Mouse (Mus musculus) midbrain, embryonic 16.5 days (tissue): ENCODE measurements around the gene Ak9. TPM values are rescaled to one million over a fixed set of nuclear protein-coding genes. Genes with fewer than 3 reads are reported as not detected.

Source experiments
- ATAC-seq: fragments of 200-750 bp; cut with Nextera tagmentation; 2 replicates; pipeline ENCODE4 v1.8.0; 2017; ENCODE audit warnings: moderate TSS enrichment
- H3K27ac ChIP-seq: fragments of 300-500 bp; sonication (generic); 2 replicates; pipeline ENCODE4 v1.5.1; 2014; ENCODE audit warnings: mild to moderate bottlenecking, low read length, mixed read lengths
- H3K27me3 ChIP-seq: fragments of 300-500 bp; sonication (generic); 2 replicates; pipeline ENCODE4 v1.6.1; 2014; ENCODE audit warnings: low read depth, low read length, mixed read lengths; ENCODE audit not compliant: control insufficient read depth, insufficient read depth
- H3K36me3 ChIP-seq: fragments of 300-500 bp; sonication (generic); 2 replicates; pipeline ENCODE4 v1.6.1; 2014; ENCODE audit warnings: mild to moderate bottlenecking, low read length, moderate library complexity, mixed read lengths; ENCODE audit not compliant: control insufficient read depth, insufficient read depth
- H3K4me1 ChIP-seq: fragments of 300-500 bp; sonication (generic); 2 replicates; pipeline ENCODE4 v1.6.1; 2014; ENCODE audit warnings: mild to moderate bottlenecking, low read length, mixed read lengths; ENCODE audit not compliant: control insufficient read depth, insufficient read depth
- H3K4me2 ChIP-seq: fragments of 300-500 bp; sonication (generic); 2 replicates; pipeline ENCODE4 v1.6.1; 2014; ENCODE audit warnings: mild to moderate bottlenecking, low read length, mixed read lengths
- H3K4me3 ChIP-seq: fragments of 300-500 bp; sonication (generic); 2 replicates; pipeline ENCODE4 v1.5.1; 2014; ENCODE audit warnings: low read depth, mild to moderate bottlenecking, low read length, moderate library complexity, mixed read lengths
- H3K9ac ChIP-seq: fragments of 300-500 bp; sonication (generic); 2 replicates; pipeline ENCODE4 v1.6.1; 2014; ENCODE audit warnings: low read depth, low read length, mixed read lengths
- H3K9me3 ChIP-seq: fragments of 300-500 bp; sonication (generic); replicated peaks from 2 replicates; pipeline ENCODE4 v1.6.1; 2014; ENCODE audit warnings: mild to moderate bottlenecking, low read length, mixed read lengths; ENCODE audit not compliant: control insufficient read depth, poor library complexity, severe bottlenecking
- WGBS: fragments of 180-500 bp; shearing (Covaris S2); extraction: QIAGEN DNeasy Blood & Tissue Kit; methylation state at CpG from one replicate; pipeline ENCODE4 v1.1.7; 2014; 5-methylcytosine and 5-hydroxymethylcytosine counted together
- polyA plus RNA-seq: library from polyadenylated mRNA; unstranded; fragments of >200 nt; fragmentation: Nextera tagmentation; extraction: Ambion mirVana; gene quantifications from 2 replicates; pipeline ENCODE4 v1.2.1, GENCODE M21; 2015

The Ak9 gene
- polyA plus RNA-seq, 1 experiment from 2014 or later = 0.28 TPM

DNA sequence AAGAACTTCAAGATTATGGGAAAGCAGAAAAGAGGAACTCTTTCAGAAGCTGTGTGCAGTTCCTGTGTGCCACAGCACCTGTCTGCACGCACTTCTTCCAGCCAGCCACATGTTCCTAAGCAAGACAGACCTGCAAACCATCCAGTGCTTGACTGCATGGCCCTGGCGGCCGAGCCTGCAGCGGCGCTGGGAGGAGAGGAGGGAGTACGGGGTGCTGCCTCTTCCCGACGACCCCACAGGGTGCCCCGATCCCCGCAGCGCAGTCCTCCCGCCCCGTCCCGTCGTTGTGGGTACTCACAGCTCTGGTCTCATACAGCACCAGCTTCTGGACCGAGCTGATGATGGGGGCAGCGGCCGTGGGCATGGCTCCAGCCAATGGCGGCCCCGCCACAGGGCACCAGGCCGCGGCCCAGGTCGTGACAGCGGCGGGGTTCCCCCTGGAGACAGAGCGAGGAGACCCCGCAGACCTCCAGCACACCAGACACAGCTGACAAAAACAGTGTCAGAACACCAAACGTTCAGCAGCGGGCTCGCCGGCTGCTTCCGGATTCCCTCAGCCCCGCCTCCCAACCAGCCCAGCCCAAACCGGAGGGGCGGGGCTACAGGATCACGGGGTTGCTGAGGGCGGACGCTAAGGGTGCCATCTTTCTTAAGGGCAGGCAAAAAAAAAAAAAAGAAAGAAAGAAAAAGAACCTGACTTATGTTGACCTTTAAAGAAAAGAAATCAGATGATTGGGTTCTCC is 920 bp upstream of the Ak9 start, which contains the start of gene Fig4:
TSS of gene Fig4 (minus strand) at position 572 of the 743 bp plus-strand sequence.
- H3K4me3 ChIP-seq = peak within 1 kb of the TSS; percentile 95
- peak within 1 kb of the TSS; percentile 96 for H3K4me2 ChIP-seq
- no peaks in the 10 kb centered on the region for H3K9me3 ChIP-seq
- peak; percentile 94 for ATAC-seq
- peak within 1 kb of the TSS; percentile 91 for H3K9ac ChIP-seq
- no peaks in the 10 kb centered on the region for H3K27me3 ChIP-seq
- peaks cover 12% of the 10 kb centered on the region for H3K4me1 ChIP-seq
- WGBS = under 1% methylated on average over 38 of the region's 38 CpGs
- H3K36me3 ChIP-seq = no peaks in the 10 kb centered on the region
- H3K27ac ChIP-seq = peak within 1 kb of the TSS; percentile 89

DNA sequence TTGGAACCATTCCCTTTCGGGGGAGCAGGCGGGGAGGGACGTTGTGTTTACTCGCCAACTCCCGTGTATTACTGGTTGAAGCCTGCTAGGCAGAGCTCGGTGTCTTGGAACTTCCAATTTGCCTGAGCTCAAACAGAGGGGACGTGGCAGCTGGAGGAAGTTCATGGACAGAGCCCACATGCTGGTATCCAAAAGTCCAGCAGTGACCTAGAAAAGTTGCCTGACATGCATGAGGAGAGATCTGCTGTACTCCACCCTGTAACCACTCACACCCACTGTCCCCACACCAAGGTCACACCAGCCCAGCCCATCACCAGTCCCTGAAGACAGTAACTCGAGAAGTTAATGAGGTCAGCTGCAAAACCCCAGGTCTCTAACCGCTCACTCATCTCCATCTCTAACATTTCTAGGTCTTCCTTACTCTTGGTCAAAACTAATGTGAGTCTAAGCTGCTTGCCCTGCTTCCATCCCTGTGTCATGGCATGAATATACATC is 1.2 kb downstream of the Ak9 start:
- H3K36me3 ChIP-seq = no peaks in the 10 kb centered on the region
- 82% methylated on average over 9 of the region's 9 CpGs for whole genome bisulfite sequencing
- H3K9me3 ChIP-seq = no peaks in the 10 kb centered on the region
- H3K27ac ChIP-seq = no peak overlapping the region
- no peak overlapping the region for H3K9ac ChIP-seq
- H3K4me2 ChIP-seq = no peak overlapping the region
- H3K4me3 ChIP-seq = no peak overlapping the region
- no peaks in the 10 kb centered on the region for H3K27me3 ChIP-seq
- no peak for ATAC-seq
- H3K4me1 ChIP-seq = peaks cover 12% of the 10 kb centered on the region

DNA sequence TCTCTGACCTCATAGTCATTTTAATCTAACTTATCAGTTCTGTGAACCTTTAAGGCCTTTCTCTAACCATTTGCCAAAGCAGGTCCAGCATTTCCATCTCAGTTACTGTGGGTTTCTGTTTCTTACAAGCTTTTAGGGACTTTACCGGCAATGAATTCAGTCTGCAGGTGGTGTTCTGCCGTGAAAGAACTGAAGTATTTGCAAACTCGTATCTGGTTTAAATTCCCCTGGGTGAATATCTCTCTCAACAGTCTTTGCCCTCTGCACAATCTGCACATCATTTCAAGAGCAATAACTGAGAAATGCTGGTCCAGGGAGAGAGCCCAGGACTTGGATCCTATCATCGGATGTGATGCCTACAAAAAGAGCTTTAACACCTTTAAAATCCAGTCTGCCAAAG is 4.4 kb downstream of the Ak9 start:
- Histone ChIP-seq H3K4me2 (no peak overlapping the region), H3K4me3 (no peak overlapping the region), H3K9ac (no peak overlapping the region), H3K27ac (no peak overlapping the region), H3K36me3 (no peaks in the 10 kb centered on the region), H3K27me3 (no peaks in the 10 kb centered on the region), H3K4me1 (peaks cover 2% of the 10 kb centered on the region; the same call in 1 of the 2 replicates), H3K9me3 (no peaks in the 10 kb centered on the region)
- no peak for ATAC-seq
- 90% methylated on average over 4 of the region's 4 CpGs for WGBS

DNA sequence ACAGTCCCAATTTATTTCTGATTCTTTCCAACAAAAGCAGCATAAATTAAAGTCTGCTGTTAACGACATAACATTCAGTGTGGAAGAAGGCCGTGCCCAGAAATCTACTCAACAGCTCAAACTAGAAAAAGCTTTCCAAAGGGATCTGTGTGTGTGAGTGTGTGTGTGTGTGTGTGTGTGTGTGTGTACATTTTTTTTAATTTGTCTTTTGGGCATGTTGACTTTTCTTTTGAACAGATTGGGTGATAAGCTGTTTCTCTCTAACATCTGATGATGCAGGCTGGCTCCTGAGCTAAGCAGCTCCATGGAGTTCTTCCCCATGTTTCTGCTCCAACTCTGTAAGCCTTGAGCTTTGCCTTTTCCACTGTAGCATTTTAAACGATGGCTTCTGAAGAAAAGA is 12.1 kb downstream of the Ak9 start:
- H3K4me2 ChIP-seq = no peak overlapping the region
- no peak overlapping the region for H3K9ac ChIP-seq
- H3K27ac ChIP-seq = no peak overlapping the region
- H3K4me3 ChIP-seq = no peak overlapping the region
- no peaks in the 10 kb centered on the region for H3K9me3 ChIP-seq
- ATAC-seq = no peak
- H3K4me1 ChIP-seq = no peaks in the 10 kb centered on the region
- H3K27me3 ChIP-seq = no peaks in the 10 kb centered on the region
- WGBS = 80% methylated on average over 3 of the region's 3 CpGs
- no peaks in the 10 kb centered on the region for H3K36me3 ChIP-seq

DNA sequence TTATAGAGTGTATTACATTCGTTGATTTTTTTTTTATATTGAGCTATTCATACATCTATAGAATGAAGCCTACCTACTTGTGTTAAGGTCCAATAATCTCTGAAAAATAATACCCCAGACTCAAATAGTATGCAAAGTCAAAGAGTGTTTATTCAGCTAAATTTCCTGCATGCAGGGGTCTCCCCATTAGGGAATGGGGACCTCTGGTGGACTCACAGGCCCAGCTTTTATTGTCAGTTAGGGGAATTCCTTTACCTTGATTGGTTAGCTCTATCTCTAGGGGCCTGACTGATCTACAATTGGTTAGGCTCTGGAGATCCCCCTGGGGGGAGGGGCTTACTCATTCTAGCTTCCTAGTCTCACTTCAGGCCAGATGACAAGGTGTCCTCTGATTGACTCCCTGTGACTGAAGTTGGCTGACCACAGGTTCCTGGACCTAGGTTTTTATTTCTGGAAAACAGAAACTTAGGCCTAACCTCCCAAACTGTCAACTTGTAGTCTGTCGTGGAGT is 28.8 kb downstream of the Ak9 start:
- H3K36me3 ChIP-seq = no peaks in the 10 kb centered on the region
- no peak overlapping the region for H3K4me3 ChIP-seq
- 82% methylated on average over 2 of the region's 2 CpGs for WGBS
- H3K9me3 ChIP-seq = no peaks in the 10 kb centered on the region
- no peaks in the 10 kb centered on the region for H3K4me1 ChIP-seq
- no peak overlapping the region for H3K4me2 ChIP-seq
- H3K27me3 ChIP-seq = no peaks in the 10 kb centered on the region
- no peak overlapping the region for H3K9ac ChIP-seq
- no peak for ATAC-seq
- H3K27ac ChIP-seq = no peak overlapping the region

DNA sequence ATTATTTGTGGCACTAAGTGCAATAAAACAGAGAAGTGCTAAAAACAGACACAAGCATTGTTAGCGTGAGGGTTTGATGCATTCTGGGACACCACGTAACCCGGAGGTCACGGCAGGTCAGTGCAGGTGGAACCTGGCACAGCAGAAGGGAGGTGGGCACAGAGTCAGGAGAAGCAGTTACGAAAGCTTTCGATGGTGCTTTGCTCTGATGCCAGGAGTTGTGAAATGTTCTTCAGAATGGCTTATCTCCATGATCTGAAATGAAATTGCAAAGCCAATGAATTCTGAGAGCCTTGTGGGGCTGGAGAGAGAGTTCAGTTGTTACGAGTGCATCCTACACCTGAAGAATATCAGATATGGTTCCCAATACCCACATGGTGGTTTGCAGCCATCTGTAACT is 37.6 kb downstream of the Ak9 start:
- ATAC-seq = no peak
- Histone ChIP-seq H3K4me3 (no peak overlapping the region), H3K27ac (no peak overlapping the region), H3K36me3 (no peaks in the 10 kb centered on the region), H3K9me3 (no peaks in the 10 kb centered on the region), H3K4me2 (no peak overlapping the region), H3K4me1 (no peaks in the 10 kb centered on the region), H3K27me3 (no peaks in the 10 kb centered on the region), H3K9ac (no peak overlapping the region)
- WGBS = 90% methylated on average over 7 of the region's 7 CpGs

DNA sequence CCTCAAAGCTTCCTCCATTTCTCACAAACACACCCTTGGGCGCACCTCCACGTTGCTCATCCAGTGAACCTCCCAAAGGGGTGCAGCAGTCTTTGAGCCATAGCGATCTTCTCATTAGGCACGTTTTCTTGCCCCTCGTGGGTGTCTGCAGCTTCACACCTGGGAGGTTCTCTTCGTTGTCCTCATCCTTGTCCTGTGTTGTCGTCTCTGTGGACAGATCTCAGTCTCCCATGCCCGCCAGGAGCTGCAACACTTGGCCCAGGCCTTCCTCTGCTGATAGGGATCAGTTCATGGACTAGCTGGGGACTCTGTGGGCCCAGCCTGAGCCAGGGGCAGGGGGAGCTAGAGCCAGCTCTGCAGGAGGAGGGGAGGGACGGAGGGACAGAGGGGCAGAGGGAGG is 61.3 kb downstream of the Ak9 start:
- H3K4me1 ChIP-seq = no peaks in the 10 kb centered on the region
- H3K9ac ChIP-seq = no peak overlapping the region
- no peak overlapping the region for H3K4me2 ChIP-seq
- no peaks in the 10 kb centered on the region for H3K9me3 ChIP-seq
- no peak overlapping the region for H3K4me3 ChIP-seq
- H3K36me3 ChIP-seq = no peaks in the 10 kb centered on the region
- 86% methylated on average over 9 of the region's 9 CpGs for WGBS
- no peak for ATAC-seq
- no peak overlapping the region for H3K27ac ChIP-seq
- H3K27me3 ChIP-seq = no peaks in the 10 kb centered on the region

DNA sequence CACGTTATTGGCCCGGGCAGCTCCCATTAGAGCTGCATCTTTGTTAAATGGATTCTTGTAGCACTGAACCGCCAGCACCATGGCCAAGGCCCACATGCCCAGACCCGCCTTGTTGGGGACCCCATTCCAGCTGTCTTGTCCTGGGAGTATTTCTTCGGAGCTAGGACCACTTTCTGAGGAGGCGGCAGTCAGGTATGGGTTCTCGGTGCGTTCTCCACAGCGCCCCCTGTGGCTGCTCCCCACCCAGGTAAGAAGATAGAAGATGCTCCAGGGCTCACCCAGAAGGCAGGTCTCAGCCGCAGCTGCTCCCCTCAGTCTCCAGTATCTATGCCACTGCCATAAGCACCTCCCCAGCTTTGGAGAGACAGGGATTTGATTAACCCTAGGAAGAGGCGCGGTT is 76.7 kb downstream of the Ak9 start:
- H3K4me2 ChIP-seq = no peak overlapping the region
- H3K27me3 ChIP-seq = no peaks in the 10 kb centered on the region
- H3K27ac ChIP-seq = no peak overlapping the region
- ATAC-seq = no peak
- no peaks in the 10 kb centered on the region for H3K4me1 ChIP-seq
- H3K36me3 ChIP-seq = no peaks in the 10 kb centered on the region
- H3K4me3 ChIP-seq = no peak overlapping the region
- H3K9me3 ChIP-seq = no peaks in the 10 kb centered on the region
- H3K9ac ChIP-seq = no peak overlapping the region
- WGBS = 76% methylated on average over 12 of the region's 12 CpGs

DNA sequence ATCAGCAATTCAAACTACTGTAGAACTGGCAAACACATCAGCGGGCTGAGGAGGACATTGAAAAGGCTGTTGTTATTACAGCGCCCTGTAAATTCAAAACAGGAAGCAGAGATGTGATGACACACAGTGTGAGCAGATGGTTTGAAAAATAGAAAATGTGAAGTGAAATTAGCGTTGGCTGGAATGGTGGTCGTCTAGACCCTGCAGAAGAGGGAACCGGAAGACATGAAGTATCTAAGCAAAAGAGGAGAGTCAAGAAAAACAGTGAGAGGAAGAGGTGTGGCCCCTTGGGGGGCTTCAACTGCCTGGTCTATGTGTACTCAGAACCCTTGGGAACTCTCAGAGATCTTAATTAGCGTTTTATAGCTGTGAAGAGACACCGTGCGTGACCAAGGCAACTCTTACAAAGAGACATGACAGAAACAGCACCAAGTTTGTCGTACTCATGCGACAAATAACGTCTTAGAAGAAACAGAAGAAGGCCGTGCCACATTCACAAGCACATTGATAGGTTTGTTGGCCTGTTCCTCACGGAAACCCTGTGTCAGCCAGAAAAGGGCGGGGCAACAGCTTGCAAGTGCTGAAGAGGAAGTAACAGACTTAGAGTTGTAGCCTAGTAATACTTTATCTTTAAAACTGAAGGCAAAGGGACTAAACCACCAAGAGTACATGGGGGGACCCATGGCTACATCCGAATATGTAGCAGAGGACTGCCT is 81.9 kb downstream of the Ak9 start:
- H3K36me3 ChIP-seq = no peaks in the 10 kb centered on the region
- H3K27ac ChIP-seq = no peak overlapping the region
- no peak overlapping the region for H3K9ac ChIP-seq
- H3K27me3 ChIP-seq = no peaks in the 10 kb centered on the region
- H3K4me2 ChIP-seq = no peak overlapping the region
- H3K9me3 ChIP-seq = no peaks in the 10 kb centered on the region
- ATAC-seq = no peak
- WGBS = 80% methylated on average over 15 of the region's 15 CpGs
- H3K4me3 ChIP-seq = no peak overlapping the region
- no peaks in the 10 kb centered on the region for H3K4me1 ChIP-seq
